Mouse (Mus musculus) intestine, embryonic 14.5 days (tissue): ENCODE measurements around the gene Med20. TPM values are rescaled to one million over a fixed set of nuclear protein-coding genes. Genes with fewer than 3 reads are reported as not detected.

Experiments
- ATAC-seq: fragments of 200-750 bp; cut with Nextera tagmentation; replicated peaks from 2 replicates; pipeline ENCODE4 v1.8.0; 2017; ENCODE audit warnings: low read depth, moderate number of reproducible peaks, moderate TSS enrichment, moderate library complexity; ENCODE audit not compliant: low FRiP score, low TSS enrichment
- DNase-seq: peaks from one replicate; pipeline ENCODE4 v3.0.0-alpha.2; 2018; ENCODE audit warnings: low spot score
- H3K27ac ChIP-seq: fragments of 300-500 bp; sonication (generic); 2 replicates; pipeline ENCODE4 v1.5.1; 2014; ENCODE audit warnings: low read depth, mild to moderate bottlenecking, control low read depth
- H3K27me3 ChIP-seq: fragments of 300-500 bp; sonication (generic); replicated peaks from 2 replicates; pipeline ENCODE4 v1.6.1; 2014; ENCODE audit warnings: low read length, control low read depth; ENCODE audit not compliant: control insufficient read depth, insufficient read depth
- H3K36me3 ChIP-seq: fragments of 300-500 bp; sonication (generic); 2 replicates; pipeline ENCODE4 v1.6.1; 2014; ENCODE audit warnings: low read length, control low read depth; ENCODE audit not compliant: control insufficient read depth, insufficient read depth
- H3K4me1 ChIP-seq: fragments of 300-500 bp; sonication (generic); replicated peaks from 2 replicates; pipeline ENCODE4 v1.6.1; 2014; ENCODE audit warnings: low read length, control low read depth, mixed read lengths; ENCODE audit not compliant: control insufficient read depth, insufficient read depth
- H3K4me2 ChIP-seq: fragments of 300-500 bp; sonication (generic); 2 replicates; pipeline ENCODE4 v1.6.1; 2014; ENCODE audit warnings: low read length
- H3K4me3 ChIP-seq: fragments of 300-500 bp; sonication (generic); 2 replicates; pipeline ENCODE4 v1.5.1; 2014; ENCODE audit warnings: low read depth, low read length, control low read depth, mixed read lengths
- H3K9ac ChIP-seq: fragments of 300-500 bp; sonication (generic); 2 replicates; pipeline ENCODE4 v1.6.1; 2014; ENCODE audit warnings: mild to moderate bottlenecking, low read length
- H3K9me3 ChIP-seq: fragments of 300-500 bp; sonication (generic); 2 replicates; pipeline ENCODE4 v1.6.1; 2016; ENCODE audit warnings: low read length, control low read depth; ENCODE audit not compliant: control insufficient read depth
- WGBS: fragments of 180-500 bp; shearing (Covaris S2); extraction: QIAGEN DNeasy Blood & Tissue Kit; methylation state at CpG from one replicate; pipeline ENCODE4 v1.1.7; 2014; 5-methylcytosine and 5-hydroxymethylcytosine counted together
- polyA plus RNA-seq: library from polyadenylated mRNA; unstranded; fragments of >200 nt; fragmentation: Nextera tagmentation; extraction: Ambion mirVana; gene quantifications from 2 replicates; pipeline ENCODE4 v1.2.1, GENCODE M21; 2014

Med20 gene
- polyA plus RNA-seq, 1 experiment from 2014 or later: 45.2 TPM

DNA sequence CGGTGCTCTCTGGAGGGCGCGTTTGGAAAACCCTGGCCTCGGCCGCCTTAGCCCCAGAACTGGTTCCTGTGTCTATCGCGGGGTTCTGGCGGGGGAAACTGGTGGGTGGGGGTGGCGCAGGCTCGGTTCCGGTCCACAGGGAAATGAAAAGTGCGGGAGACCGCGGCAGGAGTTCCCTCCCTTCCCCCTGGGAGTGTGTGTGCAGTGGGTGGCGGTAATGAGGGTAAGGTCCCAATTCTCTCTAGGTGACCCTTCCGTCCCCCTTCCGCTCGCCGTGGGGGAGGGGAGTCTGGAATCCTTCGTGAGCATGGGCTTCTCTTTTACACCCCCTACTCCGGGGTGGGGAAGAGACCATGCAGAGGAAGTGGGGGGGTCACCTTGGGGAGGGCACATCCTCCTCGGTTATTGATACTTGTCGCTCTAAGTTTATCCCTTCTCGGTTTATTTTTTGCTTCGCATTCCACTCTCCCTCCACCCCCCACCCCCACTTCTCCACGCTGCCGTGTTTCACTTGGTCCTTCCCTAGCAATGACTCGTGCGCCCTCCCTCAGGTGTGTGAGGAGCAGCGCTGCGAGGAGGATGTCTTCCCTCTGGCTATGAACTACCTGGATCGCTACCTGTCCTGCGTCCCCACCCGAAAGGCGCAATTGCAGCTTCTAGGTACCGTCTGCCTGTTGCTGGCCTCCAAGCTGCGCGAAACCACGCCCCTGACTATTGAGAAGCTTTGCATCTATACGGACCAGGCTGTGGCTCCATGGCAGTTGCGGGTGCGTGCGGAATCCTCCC lies 17.0 kb upstream of the Med20 start:
- Histone ChIP-seq H3K4me3 (peak overlapping the region; percentile 73), H3K36me3 (peaks cover 28% of the 10 kb centered on the region), H3K9me3 (no peaks in the 10 kb centered on the region), H3K4me2 (peak overlapping the region; percentile 97), H3K27me3 (no peaks in the 10 kb centered on the region), H3K27ac (peak overlapping the region; percentile 98), H3K4me1 (peaks cover 30% of the 10 kb centered on the region), H3K9ac (peak overlapping the region; percentile 88)
- under 1% methylated on average over 42 of the region's 43 CpGs for WGBS
- ATAC-seq (no peak), DNase-seq (peak; percentile 81)

DNA sequence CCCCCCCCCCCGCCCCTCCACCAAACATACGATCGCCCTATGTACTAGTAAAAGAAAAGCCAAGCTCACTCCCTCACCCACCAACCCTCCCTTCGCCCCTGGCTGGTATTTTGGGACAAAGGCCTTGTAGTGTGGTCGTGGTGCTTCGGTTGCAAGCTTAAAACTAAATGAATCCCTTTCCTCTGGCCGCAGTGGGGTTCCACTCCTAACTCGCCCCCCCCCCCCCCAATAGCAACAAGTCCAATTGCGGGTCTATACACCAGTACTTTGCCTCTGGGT lies 16.5 kb upstream of the Med20 start:
- H3K4me3 ChIP-seq: peak overlapping the region; percentile 73
- H3K27me3 ChIP-seq: no peaks in the 10 kb centered on the region
- peak overlapping the region; percentile 97 for H3K4me2 ChIP-seq
- WGBS: 3% methylated on average over 7 of the region's 9 CpGs
- no peak for ATAC-seq
- no peaks in the 10 kb centered on the region for H3K9me3 ChIP-seq
- peaks cover 30% of the 10 kb centered on the region for H3K4me1 ChIP-seq
- DNase-seq: no peak
- peak overlapping the region; percentile 88 for H3K9ac ChIP-seq
- H3K36me3 ChIP-seq: peaks cover 33% of the 10 kb centered on the region
- peak overlapping the region; percentile 98 for H3K27ac ChIP-seq

DNA sequence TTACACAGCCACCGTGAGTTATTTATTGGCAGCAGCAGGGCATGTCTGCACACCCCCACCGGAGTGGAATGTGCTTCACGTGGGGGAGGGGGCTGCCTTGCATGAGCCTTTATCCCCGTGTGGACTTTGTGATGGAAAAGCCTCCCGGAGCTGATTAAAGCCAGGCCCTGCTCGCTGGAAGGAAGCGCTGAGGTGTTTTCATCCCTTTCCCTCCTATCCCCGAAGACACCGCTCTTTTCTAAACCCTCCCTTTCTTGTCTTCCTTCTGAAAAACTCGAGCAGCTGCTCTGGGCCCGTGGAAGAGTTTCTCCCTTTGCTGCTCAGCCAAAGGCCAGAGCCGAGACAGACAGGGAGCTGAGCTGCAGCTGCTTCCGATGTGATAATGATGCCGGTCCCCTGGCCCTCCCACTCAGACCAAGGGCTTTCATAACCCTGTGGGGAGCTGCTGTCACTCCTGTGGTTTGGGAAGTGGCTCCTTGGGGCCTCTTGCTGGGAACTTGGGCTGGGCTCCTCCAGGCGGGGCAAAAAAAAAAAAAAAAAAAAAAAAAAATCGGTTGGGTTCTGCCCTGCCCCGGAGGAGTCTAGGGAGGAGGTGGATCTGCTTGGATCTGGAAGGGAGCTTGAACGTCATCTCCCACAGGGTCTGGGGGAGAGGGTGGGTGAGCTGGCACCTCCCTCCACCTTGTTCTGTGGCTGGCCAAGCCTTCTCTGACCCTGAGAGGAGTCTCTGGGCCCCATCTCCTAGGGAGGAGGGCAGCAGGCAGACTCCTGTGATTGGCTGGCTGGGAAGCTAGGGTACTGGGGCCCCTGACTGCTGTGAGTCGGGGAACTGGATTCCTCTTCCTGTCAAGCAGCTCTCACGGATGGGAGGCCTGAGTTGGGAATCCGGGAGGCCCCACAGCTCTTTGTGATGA lies 15.9 kb upstream of the Med20 start:
- Histone ChIP-seq H3K27me3 (no peaks in the 10 kb centered on the region), H3K4me3 (peak overlapping the region; percentile 73), H3K9ac (peak overlapping the region; percentile 88), H3K4me2 (peak overlapping the region; percentile 97), H3K36me3 (peaks cover 39% of the 10 kb centered on the region), H3K9me3 (no peaks in the 10 kb centered on the region), H3K27ac (peak overlapping the region; percentile 98), H3K4me1 (peaks cover 30% of the 10 kb centered on the region)
- 1% methylated on average over 21 of the region's 21 CpGs for WGBS
- DNase-seq: peak; percentile 87
- peak; percentile 76 for ATAC-seq

DNA sequence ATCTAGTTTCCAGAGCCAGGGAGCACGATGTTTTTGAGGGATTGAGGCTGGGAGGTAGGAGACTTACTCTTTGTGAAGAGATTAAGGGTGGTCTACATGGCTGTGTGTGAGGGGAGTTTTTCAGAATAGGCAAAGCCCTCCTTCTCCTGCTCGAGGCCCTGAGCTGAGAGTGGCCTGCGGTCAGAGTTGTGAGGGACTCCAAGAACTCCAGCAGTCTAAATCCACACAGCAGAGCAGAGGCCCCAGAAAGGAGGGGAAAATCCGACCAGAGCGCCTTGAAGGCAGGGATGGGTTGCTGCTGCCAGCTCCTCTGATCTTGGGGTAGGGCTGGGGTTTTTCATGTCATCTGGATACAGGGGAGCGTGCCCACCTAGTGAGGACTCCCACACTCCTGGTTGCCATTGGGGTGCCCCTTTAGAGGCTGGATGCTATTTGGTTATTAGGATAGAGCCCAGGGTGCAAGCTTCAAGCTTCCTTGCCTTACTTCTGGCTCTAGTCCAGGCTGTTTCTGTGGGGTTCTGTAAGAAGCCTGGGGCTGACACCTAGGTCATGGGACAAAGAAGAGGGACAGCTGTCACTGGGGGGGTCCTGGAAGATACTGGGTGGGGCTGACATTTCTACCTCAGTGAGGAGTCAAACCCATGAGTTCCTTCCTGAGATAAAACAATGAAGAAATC lies 15.1 kb upstream of the Med20 start:
- Histone ChIP-seq H3K27ac (peak overlapping the region; percentile 98), H3K4me1 (peaks cover 30% of the 10 kb centered on the region), H3K9me3 (no peaks in the 10 kb centered on the region), H3K36me3 (peaks cover 46% of the 10 kb centered on the region), H3K4me3 (peak overlapping the region; percentile 73), H3K9ac (peak overlapping the region; percentile 88), H3K4me2 (peak overlapping the region; percentile 97), H3K27me3 (no peaks in the 10 kb centered on the region)
- no peak; the same call in 1 of the 2 replicates for ATAC-seq
- no peak for DNase-seq
- WGBS: 19% methylated on average over 6 of the region's 6 CpGs

DNA sequence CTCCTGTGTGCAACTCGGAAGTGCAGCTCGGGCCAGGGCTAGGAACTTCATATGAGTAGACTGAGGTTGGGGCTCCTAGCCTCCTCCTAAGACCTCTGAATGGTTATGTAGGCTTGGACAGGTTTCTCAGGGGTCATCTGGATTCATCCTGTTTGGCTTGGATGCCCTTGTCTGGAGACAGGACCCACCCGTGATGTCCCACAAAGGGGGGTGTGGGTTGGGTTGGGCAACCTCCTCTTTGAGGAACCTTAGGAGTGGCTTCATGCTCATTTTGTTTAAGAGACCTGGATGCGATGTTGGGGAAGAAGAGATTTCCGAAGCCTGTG lies 14.6 kb upstream of the Med20 start:
- DNase-seq: no peak
- Histone ChIP-seq H3K4me3 (peak overlapping the region; percentile 73), H3K27ac (peak overlapping the region; percentile 98), H3K27me3 (no peaks in the 10 kb centered on the region), H3K36me3 (peaks cover 51% of the 10 kb centered on the region), H3K9me3 (no peaks in the 10 kb centered on the region), H3K4me2 (peak overlapping the region; percentile 97), H3K9ac (peak overlapping the region; percentile 88), H3K4me1 (peaks cover 30% of the 10 kb centered on the region)
- WGBS: 52% methylated on average over 5 of the region's 5 CpGs
- no peak for ATAC-seq

DNA sequence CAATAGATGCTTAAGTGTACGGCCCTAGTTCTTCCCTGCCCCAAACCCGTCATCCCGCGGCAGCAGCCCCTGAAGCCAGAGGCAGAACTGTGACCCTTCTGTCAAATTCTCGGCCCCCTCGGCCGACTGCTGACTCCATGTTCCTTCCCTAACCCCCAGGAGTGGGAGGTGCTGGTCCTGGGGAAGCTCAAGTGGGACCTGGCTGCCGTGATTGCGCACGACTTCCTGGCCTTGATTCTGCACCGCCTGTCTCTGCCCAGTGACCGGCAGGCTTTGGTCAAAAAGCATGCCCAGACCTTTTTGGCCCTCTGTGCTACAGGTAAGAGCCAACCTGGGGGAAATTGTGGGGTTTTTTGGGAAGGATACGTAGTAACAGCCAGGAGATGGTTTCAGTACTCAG lies 14.1 kb upstream of the Med20 start:
- H3K9ac ChIP-seq: peak overlapping the region; percentile 88
- WGBS: 37% methylated on average over 13 of the region's 13 CpGs

DNA sequence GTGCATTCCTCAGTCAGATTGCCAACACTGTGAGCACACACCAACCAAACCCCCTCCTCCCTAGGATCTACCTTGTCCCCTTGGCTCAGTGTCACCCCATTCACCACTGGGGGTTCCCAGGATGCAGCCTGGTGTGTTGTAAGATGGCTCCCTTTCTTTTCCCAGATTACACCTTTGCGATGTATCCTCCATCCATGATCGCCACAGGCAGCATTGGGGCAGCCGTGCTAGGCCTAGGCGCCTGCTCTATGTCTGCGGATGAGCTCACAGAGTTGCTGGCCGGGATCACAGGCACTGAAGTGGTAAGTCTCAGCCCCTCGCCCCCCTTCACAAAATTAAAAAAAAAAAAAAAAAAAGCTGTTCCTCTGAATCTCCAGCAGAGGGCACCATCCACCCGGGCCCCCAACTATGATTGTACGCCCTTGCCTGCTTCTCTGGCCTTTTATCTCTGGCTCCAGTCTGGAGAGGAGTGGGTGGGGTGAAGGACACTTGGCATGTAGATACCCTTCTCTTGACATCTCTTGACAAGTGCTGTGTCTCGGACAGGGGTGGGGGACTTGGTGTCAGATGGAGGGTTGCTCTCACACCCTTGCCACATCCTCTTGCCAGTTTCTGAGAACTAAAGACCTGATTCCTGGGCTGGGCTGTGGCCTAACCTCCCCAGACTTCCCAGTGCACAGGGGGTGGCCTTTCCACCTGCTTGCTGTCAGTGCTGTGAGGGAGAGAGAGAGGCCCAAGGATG lies 13.4 kb upstream of the Med20 start:
- H3K9me3 ChIP-seq: no peaks in the 10 kb centered on the region
- H3K9ac ChIP-seq: 0 out of 2 replicates have a peak overlapping the region, but pooled peaks have one; percentile 88
- H3K36me3 ChIP-seq: peaks cover 63% of the 10 kb centered on the region
- peak overlapping the region; percentile 73; the same call in 1 of the 2 replicates for H3K4me3 ChIP-seq
- H3K4me2 ChIP-seq: peak overlapping the region; percentile 97
- peak; percentile 75 for DNase-seq
- 17% methylated on average over 10 of the region's 10 CpGs for WGBS
- no peaks in the 10 kb centered on the region for H3K27me3 ChIP-seq
- peak overlapping the region; percentile 98; the same call in 1 of the 2 replicates for H3K27ac ChIP-seq
- H3K4me1 ChIP-seq: peaks cover 24% of the 10 kb centered on the region
- ATAC-seq: no peak

More for the DNA sequence above, 14.1 kb upstream of the Med20 start:
- H3K4me3 ChIP-seq: peak overlapping the region; percentile 73
- ATAC-seq: no peak
- H3K4me2 ChIP-seq: peak overlapping the region; percentile 97
- peak overlapping the region; percentile 98 for H3K27ac ChIP-seq
- H3K9me3 ChIP-seq: no peaks in the 10 kb centered on the region
- DNase-seq: no peak
- H3K36me3 ChIP-seq: peaks cover 56% of the 10 kb centered on the region
- peaks cover 30% of the 10 kb centered on the region for H3K4me1 ChIP-seq
- H3K27me3 ChIP-seq: no peaks in the 10 kb centered on the region
